Mouse (Mus musculus) gastrocnemius, postnatal 36 days (tissue): ENCODE data around the gene Metap1. TPM values are rescaled to one million over a fixed set of nuclear protein-coding genes. Genes with fewer than 3 reads are reported as not detected.

Experiments
- DNase-seq, 2 experiments: peaks; one replicate each; pipeline ENCODE4 v3.0.0; 2022
- intact Hi-C: fragments of 180-260 bp; cut with DNase I; formaldehyde crosslinking; loops from one replicate; pipeline ENCODE4 v1.15.1; 2025
- microRNA-seq, 2 experiments: library from miRNA; unstranded; fragments of <30 nt; microRNA quantifications; one replicate each; pipeline ENCODE4 v1.2.0; 2021
- total RNA-seq, 2 experiments: library from RNA; stranded (reverse); gene quantifications; 2 replicates each; pipeline ENCODE4 v1.2.3; 2021

The Metap1 gene
- total RNA-seq, 2 experiments from 2014 or later: 43.6 to 44.5 TPM

DNA sequence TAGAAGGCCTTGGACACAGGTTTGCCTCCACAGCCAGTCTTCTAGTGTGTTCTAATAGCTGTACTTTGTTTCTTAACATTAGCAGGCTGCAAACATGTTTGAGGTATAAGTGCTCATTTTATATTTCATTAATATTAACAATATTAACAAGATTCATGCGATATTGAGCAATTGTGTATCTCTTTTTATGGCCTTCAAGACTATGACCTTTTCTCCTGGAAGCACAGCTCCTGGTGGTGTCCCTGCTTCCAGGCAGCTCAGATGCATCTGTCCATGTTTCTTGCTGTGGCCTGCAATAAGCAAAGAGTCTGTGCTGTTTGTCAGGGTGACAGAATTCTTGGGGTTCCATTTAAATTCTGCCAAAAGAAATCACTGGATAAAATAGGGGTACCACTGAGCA, 79.7 kb downstream of the Metap1 start:
- no peak for DNase-seq
- intact Hi-C loops: loop anchor here (5.0 kb wide), 1 partner anchor 187 kb away; no protein-coding TSS in a partner anchor

Small RNA genes within 50 kb of the gene (microRNA-seq; reads per million reads assigned to microRNA genes)
- gene Mir1956: 0 reads per million in 2 experiments

Other genes starting within 250 kb of the Metap1 start
- gene Adh1, start 228.5 kb downstream of the Metap1 start, total RNA-seq: 10 to 100 TPM; 37.4 to 44.9 TPM
- gene Adh6a, start 176.2 kb downstream of the Metap1 start, total RNA-seq: not detected
- not detected for gene Adh6b, start 147.7 kb downstream of the Metap1 start, total RNA-seq
- not detected for gene Adh4, start 74.0 kb downstream of the Metap1 start, total RNA-seq
- gene Adh5, start 46.4 kb downstream of the Metap1 start, total RNA-seq: 10 to 100 TPM; 49.0 to 60.3 TPM
- gene Eif4e, start 36.7 kb upstream of the Metap1 start, total RNA-seq: 100 to 1,000 TPM; 121 TPM